Mouse (Mus musculus): Measurements from ENCODE around the gene Myrf.

The Myrf gene

DNA sequence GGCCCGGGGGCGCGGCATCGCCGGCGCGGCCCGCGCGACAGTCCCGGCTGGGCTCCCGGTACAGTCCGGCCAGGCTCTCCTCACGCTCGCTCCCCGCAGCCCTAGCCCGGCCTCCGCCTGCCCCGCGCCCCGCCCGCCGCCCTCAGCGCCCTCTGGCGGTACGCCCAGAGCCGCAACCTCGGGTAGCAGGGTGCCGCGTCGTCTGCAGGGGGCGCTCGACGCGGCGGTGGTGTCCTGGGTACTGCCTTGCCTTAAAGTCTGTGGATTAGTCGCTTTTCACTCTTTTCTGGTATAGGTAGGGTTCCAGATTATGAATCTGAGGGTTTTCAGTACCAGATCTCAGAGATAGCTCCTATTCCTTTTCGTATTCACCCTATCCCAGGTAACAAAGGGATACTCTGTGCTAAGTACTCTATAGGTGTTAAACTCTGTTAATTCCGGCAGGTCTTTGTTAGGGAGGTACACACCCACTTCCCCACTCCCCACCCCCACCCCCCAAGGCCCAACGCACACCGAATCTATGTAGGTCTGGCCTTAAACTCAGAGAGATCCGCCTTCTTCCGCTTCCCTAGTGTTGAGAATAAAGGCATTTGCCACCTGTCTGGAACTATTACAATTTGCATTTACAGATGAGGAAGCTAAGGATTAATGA is at the start of gene Myrf:
TSS of gene Myrf (minus strand) at position 95 of the 652 bp plus-strand sequence.
- peak; percentile 87 for DNase-seq (ENCODE audit: extremely low spot score, low spot score)

DNA sequence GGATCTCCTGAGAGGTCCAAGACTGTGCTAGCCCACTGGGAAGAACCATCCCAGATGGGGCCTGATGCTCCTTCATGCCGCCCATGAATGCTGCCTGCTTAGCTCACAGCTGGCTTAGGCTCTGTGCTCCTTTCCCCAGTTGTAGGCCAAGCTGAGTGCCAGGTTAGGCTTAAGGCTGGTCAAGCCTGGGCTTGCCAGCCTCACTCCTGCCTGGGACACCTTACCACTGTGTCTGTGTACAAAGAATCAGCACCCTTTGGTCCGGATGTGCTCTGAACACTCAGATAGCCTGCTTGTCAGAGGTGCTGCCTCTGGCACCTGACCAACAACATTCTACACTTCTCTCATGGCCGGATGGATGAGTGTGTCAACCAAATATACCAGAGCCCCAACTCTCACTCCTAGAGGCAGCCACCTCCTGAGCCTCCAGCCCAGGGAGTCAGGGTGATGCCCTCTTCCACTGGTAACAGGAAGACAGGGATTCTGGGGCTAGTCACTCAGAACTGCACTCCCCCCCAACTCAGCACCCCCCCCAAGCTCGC is 49.1 kb upstream of the Myrf start:
- no peak for DNase-seq (ENCODE audit: extremely low spot score, low spot score)

DNA sequence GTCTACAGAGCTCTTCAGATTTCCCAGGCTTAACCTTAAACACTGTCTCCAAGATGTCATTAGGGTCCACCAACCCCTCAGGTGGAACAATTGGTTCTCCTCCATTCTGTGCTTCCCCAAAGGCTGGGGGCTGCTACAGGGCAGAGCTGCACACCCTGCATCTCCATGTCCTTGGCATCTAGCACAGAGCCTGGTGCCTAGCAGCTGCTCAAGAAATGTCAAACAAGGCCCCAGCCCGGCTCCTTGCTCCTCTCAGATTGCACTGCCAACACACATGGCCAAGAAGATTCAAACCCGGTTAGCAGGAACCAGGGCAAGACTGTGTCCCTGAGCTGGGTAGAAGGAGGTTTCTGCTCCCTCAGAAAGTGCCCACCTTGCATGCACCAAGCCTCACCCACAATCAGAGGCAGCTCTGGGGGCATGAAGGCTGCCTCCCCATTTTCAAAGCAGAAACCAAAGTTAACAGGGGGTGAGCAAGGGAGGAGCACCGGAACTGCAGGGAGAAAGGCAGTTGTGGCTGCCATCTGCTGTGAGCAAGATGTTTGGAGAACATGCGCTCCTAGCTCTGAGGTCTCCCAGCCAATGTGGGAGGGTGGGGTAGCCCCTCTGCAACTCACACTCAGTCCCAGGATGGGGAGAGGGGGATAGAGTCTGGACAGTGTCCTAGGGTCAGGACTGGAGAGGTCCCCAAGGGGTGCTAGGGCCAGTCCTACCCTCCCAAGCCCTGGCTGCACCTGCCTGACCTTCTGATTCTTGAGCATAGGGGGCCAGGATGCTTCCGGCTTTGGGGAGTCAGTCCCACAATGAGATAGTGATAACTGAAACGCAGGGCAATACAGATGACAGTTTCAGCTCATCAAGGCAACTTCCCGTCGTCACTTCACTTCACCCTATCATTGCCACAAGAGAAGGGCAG is 47.8 kb upstream of the Myrf start:
- DNase-seq (ENCODE audit: extremely low spot score, low spot score), result no peak

DNA sequence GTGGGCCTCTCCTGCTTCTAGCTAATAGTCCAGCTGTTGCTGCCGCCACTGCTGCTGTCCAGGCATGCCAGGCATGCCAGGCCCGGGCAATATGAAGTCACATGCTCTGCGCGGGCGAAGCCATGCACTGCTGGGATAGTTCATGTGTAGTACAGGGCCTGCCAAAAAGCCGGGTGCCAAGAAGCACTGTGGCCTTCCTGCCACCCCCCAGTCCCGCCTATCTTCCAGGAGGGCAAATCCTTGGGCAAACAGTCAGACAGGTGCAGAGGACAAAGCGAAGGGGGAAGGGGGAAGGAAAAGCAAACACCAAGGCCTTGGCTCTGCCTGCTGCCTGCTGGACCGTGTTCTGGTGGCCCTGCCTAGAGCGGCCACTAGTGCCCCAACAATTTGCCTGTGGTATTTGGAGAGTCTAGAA is 45.9 kb upstream of the Myrf start:
- DNase-seq (ENCODE audit: extremely low spot score, low spot score), result no peak

DNA sequence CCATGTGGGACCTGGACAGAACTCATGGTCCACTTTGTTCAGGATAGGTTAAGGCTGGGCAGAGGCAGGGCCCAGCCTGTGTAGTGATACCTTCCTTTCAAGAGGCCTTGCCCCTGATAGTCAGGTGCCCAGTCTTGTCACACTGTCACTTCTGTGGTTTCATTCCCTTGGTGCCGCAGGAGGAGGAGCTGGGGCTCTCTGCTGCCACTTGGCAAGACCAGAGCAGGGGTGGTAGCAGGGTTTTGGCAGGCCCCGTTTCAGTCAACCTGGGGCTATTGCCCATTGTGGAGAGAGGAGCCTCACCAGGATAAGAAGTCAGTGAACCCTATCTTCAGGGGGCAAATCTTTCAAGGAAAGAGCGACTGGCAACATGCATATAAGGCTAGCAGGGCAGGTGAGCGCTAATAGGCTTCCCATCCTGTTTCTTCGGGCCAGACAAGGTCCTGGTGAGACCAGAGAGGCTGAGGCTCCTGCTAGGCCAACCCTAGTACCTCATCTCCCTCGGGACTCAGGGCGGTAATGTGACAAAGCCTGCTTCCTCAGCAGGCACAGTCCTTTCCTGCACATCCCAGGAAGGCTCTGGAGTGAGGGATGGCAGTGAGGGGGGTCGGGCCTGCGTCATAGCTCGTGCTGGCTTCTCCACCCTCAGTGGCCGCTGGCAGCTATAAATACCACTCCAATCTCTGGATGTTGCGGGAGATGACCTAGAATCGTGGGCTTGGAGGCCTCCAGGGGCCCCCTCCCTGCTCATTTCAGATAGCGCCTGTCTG is 40.4 kb upstream of the Myrf start:
- no peak for DNase-seq (ENCODE audit: extremely low spot score, low spot score)

DNA sequence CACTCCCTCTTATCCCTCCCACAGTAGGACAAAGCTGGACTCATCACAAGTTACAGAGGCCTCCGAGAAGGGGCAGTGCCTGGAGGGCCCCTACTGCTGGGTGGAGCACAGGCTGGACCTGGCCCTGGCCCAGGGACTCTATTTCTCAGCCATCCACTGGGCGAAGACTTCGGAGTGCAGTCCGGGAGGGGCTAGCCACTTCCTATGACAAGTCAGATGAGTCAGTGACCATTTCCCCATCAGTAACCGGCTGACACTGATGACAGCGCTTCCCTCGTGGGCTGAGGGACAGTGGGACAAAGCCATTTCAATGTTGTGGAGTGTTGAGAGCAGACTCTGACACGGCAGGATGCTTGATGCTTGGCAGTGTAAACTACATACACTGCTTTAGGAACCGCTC is 39.1 kb upstream of the Myrf start:
- no peak for DNase-seq (ENCODE audit: extremely low spot score, low spot score)

DNA sequence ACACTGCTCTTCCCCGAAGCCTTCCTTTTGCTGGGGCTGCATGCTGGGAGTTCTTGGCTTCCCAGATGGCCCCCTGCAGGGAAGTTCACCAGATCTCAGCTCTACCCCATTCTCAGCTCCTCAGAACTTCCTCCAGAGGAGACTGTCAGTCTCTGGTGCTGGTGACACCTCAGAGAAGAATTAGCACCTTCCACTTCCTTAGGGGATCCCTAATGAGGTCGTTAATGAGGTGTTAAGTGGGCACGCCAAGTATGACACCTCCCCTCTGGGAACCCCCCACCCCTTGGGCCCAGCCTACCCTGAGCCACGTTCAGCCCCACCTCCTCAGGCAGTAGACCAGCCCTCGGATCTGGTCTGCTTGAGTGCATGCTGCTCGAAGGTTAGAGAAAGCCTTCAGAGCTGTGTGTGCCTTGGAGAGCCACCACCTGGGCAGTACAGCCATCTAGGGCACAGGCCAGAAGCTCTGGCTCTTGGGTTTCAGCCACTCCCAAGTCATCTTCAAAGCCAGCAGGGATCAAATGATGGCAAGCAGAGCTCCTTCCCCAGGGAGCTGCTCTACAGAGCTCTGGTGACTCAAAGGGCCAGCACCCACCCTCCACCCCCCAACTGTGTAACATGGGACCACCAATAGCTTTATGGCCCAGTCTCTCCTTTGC is 38.2 kb upstream of the Myrf start:
- no peak for DNase-seq (ENCODE audit: extremely low spot score, low spot score)

DNA sequence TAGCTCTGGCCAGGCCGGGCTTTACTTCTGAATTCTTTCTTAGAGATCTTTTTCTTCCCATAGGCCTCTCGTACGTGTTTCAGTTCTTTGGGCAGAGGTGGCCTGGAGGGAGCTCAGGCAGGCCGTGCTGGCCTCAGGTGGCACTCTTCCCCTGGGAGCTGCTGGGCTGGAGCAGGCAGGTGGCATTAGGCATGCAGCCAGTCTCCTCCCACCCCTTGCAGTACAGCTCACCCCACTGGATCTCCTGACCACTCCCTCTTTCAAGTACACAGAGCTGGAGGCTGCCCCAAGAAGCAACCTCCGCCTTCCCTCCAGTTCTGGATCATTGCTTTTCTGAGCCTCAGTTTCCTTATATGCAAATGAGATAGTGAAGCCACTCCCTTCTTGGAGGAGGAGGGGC is 37.2 kb upstream of the Myrf start:
- DNase-seq (ENCODE audit: extremely low spot score, low spot score), result no peak

DNA sequence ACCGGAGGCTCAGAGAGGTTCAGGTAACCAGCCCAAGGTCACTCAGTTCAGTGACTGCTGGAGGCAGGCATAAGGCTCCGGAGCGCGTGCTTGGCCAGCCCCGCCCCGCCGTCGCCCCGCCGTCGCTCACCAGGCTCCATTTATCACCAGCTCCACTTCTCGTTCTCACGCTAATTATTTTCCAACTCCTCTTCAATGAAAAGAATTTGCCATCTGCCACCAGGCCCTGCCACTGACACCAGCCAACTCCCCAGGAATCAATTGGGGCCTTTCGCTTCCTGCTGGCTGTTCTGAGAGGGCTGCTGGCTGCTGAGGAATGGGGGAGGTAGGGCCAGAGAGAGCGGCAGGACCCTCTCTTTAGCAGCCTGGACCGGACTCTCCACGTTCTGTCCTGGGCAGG is 36.8 kb upstream of the Myrf start:
- DNase-seq (ENCODE audit: extremely low spot score, low spot score), result peak; percentile 66

DNA sequence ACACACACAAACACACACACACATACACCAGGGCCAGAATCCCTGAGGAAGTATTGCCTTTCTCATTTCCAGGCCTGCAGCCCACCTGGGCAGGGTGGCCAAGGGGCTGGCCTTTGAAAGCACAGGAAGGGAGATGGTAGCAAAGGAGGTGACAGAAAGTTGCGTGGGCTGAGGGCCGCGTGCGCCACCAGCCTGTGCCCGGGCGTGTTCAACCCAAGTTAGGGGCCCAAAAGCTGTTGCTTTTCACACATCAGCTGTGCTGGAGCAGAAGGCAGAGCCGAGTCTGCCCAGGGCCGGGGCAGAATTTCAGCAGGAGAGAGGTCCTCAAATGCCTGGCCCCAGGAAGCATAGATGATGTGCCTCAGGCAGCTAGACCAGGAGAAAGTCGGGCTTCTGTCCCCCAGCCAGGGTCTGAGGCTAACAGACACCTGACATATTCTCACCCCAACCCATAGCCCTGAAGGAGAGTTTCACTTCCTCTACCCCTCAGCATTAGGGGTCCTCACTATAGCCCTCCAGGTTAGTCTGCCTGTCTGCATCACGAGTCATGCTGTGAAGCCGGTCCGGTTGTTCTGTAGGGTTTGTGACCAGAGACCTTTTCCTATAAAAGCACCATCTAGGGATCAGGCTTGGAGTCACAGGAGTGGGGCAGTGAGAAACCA is 36.1 kb upstream of the Myrf start:
- DNase-seq (ENCODE audit: extremely low spot score, low spot score), result no peak

DNA sequence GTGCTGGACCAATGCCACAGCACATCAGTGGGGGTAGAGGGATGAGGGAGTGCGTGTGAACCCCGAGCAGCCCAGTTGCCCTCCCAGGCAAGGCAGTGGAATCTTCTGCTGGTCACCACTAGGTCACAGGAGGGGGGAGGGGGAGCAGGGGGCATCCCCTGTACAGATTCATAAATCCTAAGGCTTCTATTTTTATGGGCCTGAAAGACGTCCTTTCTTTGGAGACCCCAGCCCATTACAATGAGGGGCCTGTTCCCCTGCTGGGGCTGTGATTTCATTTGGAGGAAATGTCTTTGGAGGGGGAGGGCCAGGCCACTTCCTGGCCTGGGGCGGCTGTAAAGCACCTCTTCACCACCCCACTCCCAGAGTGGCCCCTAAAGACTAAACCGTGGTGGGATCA is 33.5 kb upstream of the Myrf start:
- DNase-seq (ENCODE audit: extremely low spot score, low spot score), result no peak

DNA sequence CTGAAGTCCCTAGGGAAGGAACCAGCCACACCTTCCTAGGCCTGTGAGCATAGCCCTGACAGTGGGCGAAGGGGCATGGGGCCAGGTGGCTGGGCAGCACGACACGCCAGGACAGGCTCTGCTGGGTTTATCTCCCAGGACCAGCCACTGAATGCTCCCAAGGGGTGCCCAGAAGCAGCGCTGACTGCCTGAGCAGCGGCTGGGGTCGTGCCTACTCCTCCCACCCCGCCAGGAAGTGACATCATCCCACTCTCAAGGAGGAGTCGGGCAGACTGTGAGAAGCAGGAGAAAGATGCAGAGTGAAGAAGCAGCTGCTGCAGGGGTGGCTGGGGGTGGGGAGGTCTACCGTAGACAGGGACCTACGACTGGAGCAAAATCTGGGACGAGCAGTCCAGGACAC is 32.2 kb upstream of the Myrf start:
- DNase-seq (ENCODE audit: extremely low spot score, low spot score), result no peak

DNA sequence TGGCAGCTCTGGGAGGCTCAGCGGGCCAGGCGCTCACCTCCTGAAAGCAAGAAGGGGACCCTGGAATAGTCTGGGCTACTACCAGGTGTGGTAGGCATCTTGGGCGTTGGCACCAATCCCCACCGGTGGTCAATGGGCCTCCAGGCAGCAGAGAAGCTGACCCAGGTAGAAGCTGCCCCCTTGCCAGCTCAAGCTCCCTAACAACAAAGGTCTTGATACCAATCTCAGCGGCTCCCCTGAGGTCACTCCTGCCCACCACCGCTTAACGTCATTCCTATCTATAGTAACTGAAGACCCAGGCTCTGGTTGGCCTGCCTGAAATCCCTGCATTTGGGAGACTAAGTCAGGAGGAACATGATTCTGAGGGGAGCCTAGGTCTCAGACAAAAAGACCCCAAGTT is 31.0 kb upstream of the Myrf start:
- no peak for DNase-seq (ENCODE audit: extremely low spot score, low spot score)

DNA sequence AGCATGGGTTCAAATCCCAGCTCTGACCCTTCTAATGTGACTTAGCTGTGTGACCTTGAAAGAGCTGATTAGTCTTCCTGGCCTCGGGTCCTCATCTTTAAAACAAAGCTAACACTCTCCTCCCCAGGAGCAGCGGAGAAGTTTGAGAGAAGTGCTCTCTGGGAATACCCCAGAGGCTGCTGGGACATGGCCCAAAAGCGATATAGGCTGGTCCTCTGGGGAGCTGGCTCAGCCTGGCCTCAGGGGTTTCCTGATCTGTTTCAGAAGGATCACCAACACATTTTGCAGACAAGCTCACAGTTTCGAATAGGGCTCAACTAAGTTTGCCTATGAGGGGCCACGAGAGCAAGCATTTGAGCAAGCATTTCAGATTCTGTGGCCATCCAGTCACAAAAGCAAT is 29.8 kb upstream of the Myrf start:
- DNase-seq (ENCODE audit: extremely low spot score, low spot score), result no peak

DNA sequence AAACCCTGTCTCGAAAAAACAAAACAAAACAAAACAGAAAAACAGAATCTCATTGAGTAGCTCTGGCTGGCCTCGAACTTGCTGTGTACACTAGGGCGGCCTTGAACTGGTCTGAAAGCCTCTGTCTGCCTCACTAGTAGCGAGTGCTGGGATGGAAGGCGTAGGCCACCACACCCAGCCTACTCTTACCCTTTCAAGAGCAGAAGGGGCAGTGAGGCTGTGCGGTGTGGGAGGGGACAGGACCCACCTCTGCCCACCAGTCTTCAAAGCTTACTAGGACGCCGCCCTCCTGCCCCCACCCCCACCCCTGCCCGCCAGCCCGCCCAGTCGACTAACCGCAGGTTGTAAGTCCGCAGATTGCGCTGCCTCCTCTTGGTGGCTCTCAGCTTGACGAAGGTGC is 28.3 kb upstream of the Myrf start:
- no peak for DNase-seq (ENCODE audit: extremely low spot score, low spot score)

DNA sequence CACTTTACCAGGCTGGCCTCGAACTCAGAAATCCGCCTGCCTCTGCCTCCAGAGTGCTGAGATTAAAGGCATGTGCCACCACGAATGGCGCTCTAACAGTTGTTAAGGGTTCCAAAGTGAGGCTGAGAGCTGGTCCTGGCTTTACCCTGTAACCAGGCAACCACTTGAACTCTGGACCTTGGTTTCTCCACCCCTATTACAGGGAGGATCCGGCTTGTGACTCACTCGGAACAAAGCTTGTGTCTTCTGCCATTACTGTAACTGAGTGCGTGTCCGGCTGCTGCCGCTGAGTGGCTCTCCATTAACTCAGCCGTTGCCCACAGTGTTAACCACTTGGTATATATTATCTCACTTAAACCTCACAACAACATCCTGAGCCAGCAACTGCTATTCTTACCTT is 27.4 kb upstream of the Myrf start:
- DNase-seq (ENCODE audit: extremely low spot score, low spot score), result no peak

DNA sequence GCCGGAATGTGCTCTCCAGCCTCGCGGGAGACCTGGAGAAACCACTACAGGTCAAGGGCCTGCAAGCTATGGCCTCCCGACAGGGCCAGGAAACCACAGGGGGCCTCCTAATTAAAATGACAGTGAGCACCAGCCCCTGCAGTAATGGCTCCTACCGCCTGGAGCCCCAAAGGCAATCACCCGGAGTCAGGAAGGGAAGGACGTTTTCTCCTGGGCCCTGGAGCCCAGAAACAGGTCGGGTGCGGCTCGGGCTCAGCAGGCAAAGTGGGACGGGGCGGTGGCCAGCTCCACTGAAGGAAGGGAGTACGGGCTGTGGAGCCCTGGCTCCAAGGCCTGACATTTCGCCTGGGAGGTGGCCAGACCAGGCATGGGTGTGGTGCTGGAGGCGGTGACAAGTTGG is 26.5 kb upstream of the Myrf start:
- peak; percentile 30 for DNase-seq (ENCODE audit: extremely low spot score, low spot score)

DNA sequence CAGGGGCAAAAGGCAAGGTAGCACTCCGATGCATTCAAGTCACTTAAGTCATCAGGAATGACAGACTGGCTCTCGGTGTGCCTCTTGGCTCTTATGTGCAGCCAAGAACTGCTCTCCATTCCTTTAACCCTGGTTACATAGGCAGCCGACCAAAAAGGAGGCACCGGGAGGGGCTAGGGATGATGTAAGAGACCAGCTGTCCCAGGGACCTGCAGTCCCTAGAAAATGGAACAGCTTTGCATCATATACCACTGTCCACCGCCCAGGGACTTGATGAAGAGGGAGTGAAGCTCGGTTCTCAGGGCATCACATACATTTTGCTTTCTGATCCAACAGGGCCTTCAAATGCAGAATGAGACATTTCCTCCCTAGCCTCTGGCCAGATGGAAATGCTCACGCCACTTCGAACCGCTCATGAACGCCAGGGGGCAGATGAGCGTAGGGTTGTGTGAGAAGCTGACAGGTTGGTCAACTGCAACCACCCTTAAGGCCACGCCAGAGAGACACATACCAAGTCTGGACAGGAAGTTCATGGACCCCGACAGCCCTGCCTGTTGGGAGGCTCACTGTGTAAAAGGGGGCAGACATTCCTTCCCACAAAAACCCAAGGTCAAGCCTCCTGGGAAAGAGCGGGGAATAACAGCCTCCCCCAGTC is 25.8 kb upstream of the Myrf start:
- peak; percentile 82 for DNase-seq (ENCODE audit: extremely low spot score, low spot score)

DNA sequence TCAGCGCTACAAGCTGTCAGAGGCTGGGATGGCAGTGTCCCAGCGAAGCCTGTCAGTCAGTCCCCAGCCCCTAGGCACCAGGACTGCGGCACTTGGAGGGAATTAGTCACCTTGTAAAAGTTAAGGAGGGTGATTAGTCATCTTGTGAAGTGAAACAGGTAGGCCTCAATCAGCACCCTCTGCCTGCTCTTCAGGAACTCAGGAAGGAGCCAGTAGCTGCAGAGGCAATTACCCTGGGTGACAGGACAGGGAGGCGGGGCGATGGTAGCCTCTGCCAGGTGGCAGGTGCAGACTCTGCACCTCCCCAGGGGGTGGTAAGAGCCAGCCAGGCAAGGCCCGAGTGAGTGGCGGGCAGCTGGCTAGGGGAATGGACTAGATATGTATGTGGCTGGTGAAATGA is 20.8 kb upstream of the Myrf start:
- no peak for DNase-seq (ENCODE audit: extremely low spot score, low spot score)

DNA sequence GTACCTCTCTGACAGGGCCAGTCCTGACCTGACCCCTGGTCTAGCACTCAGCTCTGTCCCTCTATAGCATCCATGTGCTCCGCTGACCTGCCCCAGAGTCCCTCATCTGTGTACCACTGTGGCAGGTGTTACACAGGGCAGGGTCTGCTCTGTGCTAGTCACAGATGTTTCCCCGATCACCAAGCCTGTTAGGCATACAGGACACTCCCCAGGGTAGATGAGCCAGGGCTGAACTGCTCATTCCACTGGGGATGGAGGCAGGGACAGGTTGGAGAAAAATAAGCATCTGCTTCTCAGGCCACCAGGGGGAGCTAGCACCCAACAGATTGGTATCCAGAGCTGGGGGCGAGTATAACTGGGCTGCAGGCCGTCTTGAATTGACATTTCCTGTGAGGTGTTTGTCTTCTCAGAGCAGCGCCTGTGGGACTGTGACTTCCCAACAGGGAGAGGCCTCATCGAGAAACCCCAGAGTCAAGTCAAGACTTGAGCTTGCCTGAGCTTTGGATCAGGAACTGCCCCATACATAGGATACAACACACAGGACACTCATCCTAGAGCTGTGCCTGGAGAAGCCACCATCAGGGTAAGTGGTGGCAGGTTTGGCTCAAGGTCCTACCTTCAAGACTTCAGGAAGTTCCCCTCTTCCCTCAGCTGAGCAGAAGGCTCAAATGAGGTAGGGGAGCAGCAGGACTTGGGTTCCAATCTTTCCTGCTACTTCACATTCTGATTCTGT is 17.9 kb upstream of the Myrf start:
- peak; percentile 82 for DNase-seq (ENCODE audit: extremely low spot score, low spot score)

Data from neural tube, embryonic 10.5 days (tissue).